Comparison of ENCODE assay signal across 16 mouse cellular contexts in the genomic region with DNA sequence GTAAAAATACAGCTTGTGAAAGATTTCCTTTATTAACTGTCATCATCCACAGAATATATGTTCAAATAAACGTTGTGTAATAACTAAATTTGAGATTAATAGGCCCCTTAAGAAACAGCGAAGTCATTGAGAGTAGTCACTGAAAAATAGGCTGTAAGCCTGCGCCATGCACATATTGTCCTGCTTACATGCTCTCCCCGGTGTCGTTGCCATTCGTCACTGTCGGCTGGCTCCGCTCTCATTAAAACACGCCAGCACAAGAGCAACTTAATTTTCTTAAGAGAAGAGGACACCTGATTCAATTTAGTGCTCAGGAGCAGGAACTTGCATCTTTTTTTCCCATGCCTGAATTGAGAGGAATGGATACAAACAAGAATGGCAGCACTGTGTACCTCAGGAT.
DNase-seq lines count a peak whose midpoint lies in the region; ATAC-seq and TF ChIP-seq lines count a peak whose summit lies in the region.
"Had no signal": no experiment of that assay in that cellular context is flagged by ENCODE, and none has a peak within 500 bp of the region (broad histone marks: within the 10 kb centered on the region; RNA-seq: fewer than 3 reads in every experiment).

No protein-coding gene starts in this region.

- H3K4me3 ChIP-seq in midbrain, postnatal 0 days (ENCODE audit: low read depth, low read length), result no peak overlapping the region
- H3K4me3 ChIP-seq in midbrain, embryonic 11.5 days (ENCODE audit: low read depth, low read length), result no peak overlapping the region
- H3K4me3 ChIP-seq in hindbrain, embryonic 16.5 days (ENCODE audit: low read length), result no peak overlapping the region
- no peak overlapping the region for H3K4me3 ChIP-seq in neural tube, embryonic 15.5 days (replicated peaks)
- H3K4me3 ChIP-seq in liver, embryonic 12.5 days, result no peak overlapping the region
- H3K4me3 ChIP-seq: embryonic facial prominence, embryonic 15.5 days; midbrain, embryonic 15.5 days; stomach, embryonic 15.5 days had no signal

- H3K4me1 ChIP-seq in midbrain, postnatal 0 days (ENCODE audit: insufficient read depth, low read length), result no peaks in the 10 kb centered on the region
- peaks cover 7% of the 10 kb centered on the region; the same call in 1 of the 2 replicates for H3K4me1 ChIP-seq in midbrain, embryonic 11.5 days (ENCODE audit: control insufficient read depth, insufficient read depth, low read length)
- H3K4me1 ChIP-seq in hindbrain, embryonic 16.5 days (ENCODE audit: control insufficient read depth, insufficient read depth, low read depth, low read length), result peaks cover 3% of the 10 kb centered on the region; the same call in 1 of the 2 replicates
- H3K4me1 ChIP-seq in neural tube, embryonic 15.5 days, result peaks cover 12% of the 10 kb centered on the region
- H3K4me1 ChIP-seq in liver, embryonic 12.5 days, result no peaks in the 10 kb centered on the region
- H3K4me1 ChIP-seq: embryonic facial prominence, embryonic 15.5 days; stomach, embryonic 15.5 days had no signal

- no peak overlapping the region for H3K4me2 ChIP-seq in midbrain, postnatal 0 days (ENCODE audit: low read depth, low read length, poor library complexity, severe bottlenecking)
- no peak overlapping the region for H3K4me2 ChIP-seq in midbrain, embryonic 11.5 days
- H3K4me2 ChIP-seq in hindbrain, embryonic 16.5 days (ENCODE audit: low read length), result peak overlapping the region; percentile 10; the same call in 1 of the 2 replicates
- H3K4me2 ChIP-seq in neural tube, embryonic 15.5 days, result no peak overlapping the region
- H3K4me2 ChIP-seq in liver, embryonic 12.5 days, result no peak overlapping the region
- H3K4me2 ChIP-seq: embryonic facial prominence, embryonic 15.5 days; midbrain, embryonic 15.5 days; stomach, embryonic 15.5 days had no signal

- no peaks in the 10 kb centered on the region for H3K27me3 ChIP-seq in midbrain, postnatal 0 days (ENCODE audit: insufficient read depth, low read length)
- no peaks in the 10 kb centered on the region for H3K27me3 ChIP-seq in midbrain, embryonic 11.5 days (ENCODE audit: control insufficient read depth, insufficient read depth, low read length)
- H3K27me3 ChIP-seq in hindbrain, embryonic 16.5 days (replicated peaks; ENCODE audit: control insufficient read depth, insufficient read depth, low read length), result no peaks in the 10 kb centered on the region
- H3K27me3 ChIP-seq in neural tube, embryonic 15.5 days (replicated peaks), result no peaks in the 10 kb centered on the region
- H3K27me3 ChIP-seq in liver, embryonic 12.5 days (replicated peaks), result no peaks in the 10 kb centered on the region
- H3K27me3 ChIP-seq: embryonic facial prominence, embryonic 15.5 days; midbrain, embryonic 15.5 days; stomach, embryonic 15.5 days had no signal

- H3K9me3 ChIP-seq in midbrain, postnatal 0 days (ENCODE audit: low read length), result no peaks in the 10 kb centered on the region
- no peaks in the 10 kb centered on the region for H3K9me3 ChIP-seq in midbrain, embryonic 11.5 days (ENCODE audit: control insufficient read depth, low read length)
- no peaks in the 10 kb centered on the region for H3K9me3 ChIP-seq in hindbrain, embryonic 16.5 days (ENCODE audit: control insufficient read depth, low read length)
- no peaks in the 10 kb centered on the region for H3K9me3 ChIP-seq in neural tube, embryonic 15.5 days (replicated peaks)
- H3K9me3 ChIP-seq in liver, embryonic 12.5 days (replicated peaks), result no peaks in the 10 kb centered on the region
- H3K9me3 ChIP-seq: embryonic facial prominence, embryonic 15.5 days; midbrain, embryonic 15.5 days; stomach, embryonic 15.5 days had no signal

- H3K36me3 ChIP-seq in midbrain, postnatal 0 days (ENCODE audit: insufficient read depth, low read length), result no peaks in the 10 kb centered on the region
- H3K36me3 ChIP-seq in midbrain, embryonic 11.5 days (ENCODE audit: control insufficient read depth, insufficient read depth, low read length), result no peaks in the 10 kb centered on the region
- H3K36me3 ChIP-seq in hindbrain, embryonic 16.5 days (ENCODE audit: control insufficient read depth, insufficient read depth, low read length), result no peaks in the 10 kb centered on the region
- H3K36me3 ChIP-seq in neural tube, embryonic 15.5 days, result no peaks in the 10 kb centered on the region
- no peaks in the 10 kb centered on the region for H3K36me3 ChIP-seq in liver, embryonic 12.5 days
- H3K36me3 ChIP-seq: embryonic facial prominence, embryonic 15.5 days; midbrain, embryonic 15.5 days; stomach, embryonic 15.5 days had no signal

- WGBS in midbrain, postnatal 0 days, result 65% methylated on average over 9 of the region's 9 CpGs
- WGBS in midbrain, embryonic 11.5 days, result 78% methylated on average over 9 of the region's 9 CpGs
- WGBS in hindbrain, embryonic 16.5 days, result 36% methylated on average over 9 of the region's 9 CpGs
- WGBS in neural tube, embryonic 15.5 days, result 12% methylated on average over 9 of the region's 9 CpGs
- 82% methylated on average over 9 of the region's 9 CpGs for WGBS in liver, embryonic 12.5 days (ENCODE audit: insufficient replicate concordance)

- no peak overlapping the region for H3K9ac ChIP-seq in midbrain, postnatal 0 days (replicated peaks; ENCODE audit: low read length, poor library complexity, severe bottlenecking)
- H3K9ac ChIP-seq in midbrain, embryonic 11.5 days (ENCODE audit: low read length), result no peak overlapping the region
- H3K9ac ChIP-seq in hindbrain, embryonic 16.5 days (ENCODE audit: low read depth, low read length), result no peak overlapping the region
- no peak overlapping the region for H3K9ac ChIP-seq in neural tube, embryonic 15.5 days (replicated peaks)
- no peak overlapping the region for H3K9ac ChIP-seq in liver, embryonic 12.5 days
- H3K9ac ChIP-seq: embryonic facial prominence, embryonic 15.5 days; midbrain, embryonic 15.5 days; stomach, embryonic 15.5 days had no signal

- TF ChIP-seq CTCF in midbrain, postnatal 0 days (IDR thresholded peaks at IDR 0.05), result no peak

- H3K27ac ChIP-seq in midbrain, postnatal 0 days (ENCODE audit: low read depth, low read length), result no peak overlapping the region
- H3K27ac ChIP-seq in midbrain, embryonic 11.5 days (ENCODE audit: low read depth, low read length), result no peak overlapping the region
- no peak overlapping the region for H3K27ac ChIP-seq in hindbrain, embryonic 16.5 days (ENCODE audit: low read depth, low read length)
- 0 out of 2 replicates have a peak overlapping the region, but pooled peaks have one; percentile 54 for H3K27ac ChIP-seq in neural tube, embryonic 15.5 days (replicated peaks)
- no peak overlapping the region for H3K27ac ChIP-seq in liver, embryonic 12.5 days
- H3K27ac ChIP-seq: embryonic facial prominence, embryonic 15.5 days; midbrain, embryonic 15.5 days; stomach, embryonic 15.5 days had no signal

- no peak for ATAC-seq in midbrain, postnatal 0 days (ENCODE audit: low FRiP score)
- ATAC-seq in midbrain, embryonic 11.5 days (ENCODE audit: low FRiP score), result no peak
- peak; percentile 67 for ATAC-seq in hindbrain, embryonic 16.5 days
- peak; percentile 72 for ATAC-seq in neural tube, embryonic 15.5 days (ENCODE audit: low FRiP score)
- no peak for ATAC-seq in liver, embryonic 12.5 days
- ATAC-seq: midbrain, embryonic 15.5 days had no signal

- DNase-seq in midbrain, postnatal 0 days (ENCODE audit: low spot score), result peak; percentile 21
- DNase-seq in midbrain, embryonic 11.5 days (ENCODE audit: low spot score, missing footprints), result no peak
- peak; percentile 38 for DNase-seq in forelimb bud, embryonic 11.5 days (ENCODE audit: low read depth, low spot score)
- no peak for DNase-seq in liver
- DNase-seq: B cell, adult 2 months; cerebellum, adult 8-10 months; gastrocnemius, postnatal 25 days; kidney, adult 11 months; lung, postnatal 14 days; right cerebral cortex, postnatal 14 days had no signal

Comparison
In these comparisons a context has a peak if more than half of its experiments do, and no peak if none do; other contexts are left out.
1. DNase-seq: peak in midbrain, postnatal 0 days (single experiment) and forelimb bud, embryonic 11.5 days (single experiment); none in midbrain, embryonic 11.5 days (single experiment) and liver (single experiment).
2. ATAC-seq: peak in hindbrain, embryonic 16.5 days (single experiment) and neural tube, embryonic 15.5 days (single experiment); none in midbrain, postnatal 0 days (single experiment), midbrain, embryonic 11.5 days (single experiment) and liver, embryonic 12.5 days (single experiment).